Mouse (Mus musculus) right cerebral cortex, postnatal 25 days (tissue): Measurements from ENCODE around the gene Opn3.

ENCODE experiments used
- DNase-seq: peaks from one replicate; pipeline ENCODE4 v3.0.0; 2022

Gene Opn3

DNA sequence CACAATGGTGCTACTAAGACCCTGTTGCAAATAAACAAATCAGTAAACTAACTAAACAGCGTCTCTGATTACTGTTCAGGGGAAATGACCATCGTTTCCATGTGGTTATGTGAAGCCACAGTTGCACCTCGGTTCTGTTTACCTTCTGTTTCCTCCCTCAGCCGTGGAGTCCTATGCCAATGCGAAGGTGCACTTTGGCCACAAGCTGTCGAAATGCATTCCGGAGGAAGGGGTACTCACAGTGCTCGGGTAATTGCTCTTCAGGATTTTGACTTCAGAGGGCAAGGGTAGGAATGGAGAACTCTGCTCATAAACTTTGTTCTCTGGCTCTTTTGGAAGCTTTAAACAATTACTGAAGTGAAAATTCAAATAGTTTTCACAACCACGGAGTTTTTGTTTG lies 45.6 kb downstream of the Opn3 start:
- no peak for DNase-seq

DNA sequence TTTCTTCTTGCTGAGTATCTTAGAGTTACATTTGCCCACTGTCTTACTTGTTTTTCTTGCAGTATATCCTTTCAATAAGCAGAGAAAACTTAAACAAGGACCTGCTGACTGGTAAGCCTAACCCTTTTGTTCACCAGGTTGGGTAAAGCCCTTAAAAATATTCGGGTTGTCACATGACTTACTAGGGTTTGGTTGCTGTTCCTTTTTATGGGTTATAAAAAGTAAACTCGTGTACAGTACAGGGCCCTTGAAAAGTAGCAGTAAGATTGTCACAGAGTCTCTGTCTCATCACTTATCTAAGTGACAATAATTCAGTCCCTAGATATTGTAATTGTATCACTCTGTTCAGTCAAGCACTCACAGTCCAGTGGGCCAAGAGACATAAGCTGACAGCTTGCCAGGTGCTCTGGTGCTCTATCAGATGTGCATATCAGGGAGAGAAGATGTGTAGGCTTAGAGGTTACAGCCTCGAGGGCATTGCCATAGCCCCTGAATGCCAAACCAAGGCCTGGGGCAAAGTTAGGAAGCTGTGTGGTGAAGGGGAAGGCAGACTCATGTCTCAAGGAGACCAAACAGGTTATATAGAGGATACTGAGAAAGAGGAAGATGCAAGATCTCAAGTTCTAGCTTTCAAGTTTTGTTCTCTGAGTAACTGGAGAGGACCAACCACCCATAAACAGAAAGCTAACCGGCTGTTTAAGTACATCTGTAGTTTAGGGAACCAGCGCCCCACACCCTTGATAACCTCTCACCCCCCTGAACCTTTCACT lies 48.9 kb downstream of the Opn3 start:
- no peak for DNase-seq

DNA sequence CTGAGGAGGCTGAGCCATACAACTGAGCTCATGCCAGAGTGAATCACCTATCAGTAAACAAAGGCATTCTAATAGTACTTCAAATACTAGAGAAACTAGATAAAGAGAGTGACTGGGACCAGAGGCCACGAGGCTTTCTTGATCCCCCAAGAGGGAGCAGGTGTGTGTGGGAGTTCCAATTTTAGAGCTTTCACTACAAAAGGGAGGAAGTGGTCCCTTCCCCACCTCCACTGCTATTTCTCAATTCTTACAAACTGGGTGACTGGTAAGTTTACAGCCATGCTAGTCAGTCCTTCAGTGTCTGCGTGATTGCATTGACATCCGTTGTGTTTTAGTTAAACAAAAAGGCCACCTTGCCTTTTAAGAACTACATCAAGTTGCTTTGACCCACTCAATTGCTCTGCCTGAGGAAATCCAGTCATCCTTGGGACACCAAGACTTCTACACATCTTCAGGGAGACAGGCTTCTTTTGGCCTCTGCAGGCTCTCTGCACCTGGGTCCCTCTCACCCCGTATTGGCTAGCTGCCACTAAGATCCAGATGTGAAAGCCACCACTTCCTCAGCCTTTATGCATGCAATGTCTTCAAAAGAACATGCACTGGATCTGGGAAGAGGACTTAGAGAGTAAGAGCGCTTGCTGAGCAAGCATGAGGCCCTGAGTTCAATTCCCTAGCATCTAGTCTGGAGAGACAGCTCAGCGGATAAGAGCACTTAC lies 52.0 kb downstream of the Opn3 start:
- no peak for DNase-seq

DNA sequence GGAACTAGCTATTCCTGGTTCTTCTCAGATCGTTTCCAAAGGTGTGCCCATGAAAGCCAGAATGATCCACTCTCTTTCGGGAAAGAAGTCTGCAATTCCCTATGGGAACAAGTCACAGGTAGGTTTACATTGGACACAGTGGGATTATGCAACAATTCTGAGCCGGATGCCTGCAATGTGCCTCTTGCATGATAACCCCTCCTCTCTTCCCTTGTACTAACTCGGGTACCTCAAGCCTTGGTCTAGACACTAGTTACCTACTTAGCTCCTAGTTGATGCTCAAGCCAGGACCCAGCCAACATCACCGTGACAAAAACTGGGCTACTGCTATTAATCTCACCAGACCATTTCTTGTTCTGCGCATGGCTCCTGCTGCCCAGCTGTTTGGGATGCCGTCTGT lies 53.5 kb downstream of the Opn3 start:
- no peak for DNase-seq

DNA sequence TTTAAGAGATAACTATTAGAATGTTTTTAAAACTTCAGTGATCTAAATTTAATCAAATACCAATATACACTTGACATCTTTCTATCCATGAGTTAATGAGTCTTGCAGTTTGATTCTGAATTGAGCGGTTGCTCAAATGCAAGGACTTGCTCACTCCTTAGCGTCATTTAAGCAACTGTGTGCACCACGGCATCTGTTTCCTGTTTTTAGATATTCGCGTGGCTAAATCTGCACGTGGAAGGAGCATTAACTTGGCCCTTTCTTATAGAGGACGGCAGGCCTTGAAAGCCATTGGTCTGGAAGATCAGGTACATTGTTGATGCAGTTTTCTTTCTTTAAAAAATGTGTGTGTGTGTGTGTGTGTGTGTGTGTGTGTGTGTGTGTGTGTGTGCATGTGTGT lies 54.9 kb downstream of the Opn3 start:
- no peak for DNase-seq

DNA sequence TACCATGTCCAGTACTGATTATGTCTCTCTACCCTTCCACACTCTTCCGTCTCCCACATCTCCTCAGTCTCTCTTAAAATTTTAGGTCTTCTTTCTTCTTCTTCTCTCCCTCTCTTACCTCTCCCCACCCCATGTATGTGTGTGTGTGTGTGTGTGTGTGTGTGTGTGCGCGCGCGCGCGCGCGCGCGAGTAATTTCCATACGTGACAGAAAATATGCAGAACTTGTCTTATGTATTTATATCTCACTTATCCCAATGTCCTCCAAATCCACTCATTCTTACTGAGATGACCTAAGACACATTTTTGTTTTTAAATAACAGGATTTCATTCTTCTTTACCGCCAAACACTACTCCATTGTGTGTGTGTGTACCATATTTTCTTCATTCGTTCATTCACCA lies 60.1 kb downstream of the Opn3 start:
- no peak for DNase-seq

DNA sequence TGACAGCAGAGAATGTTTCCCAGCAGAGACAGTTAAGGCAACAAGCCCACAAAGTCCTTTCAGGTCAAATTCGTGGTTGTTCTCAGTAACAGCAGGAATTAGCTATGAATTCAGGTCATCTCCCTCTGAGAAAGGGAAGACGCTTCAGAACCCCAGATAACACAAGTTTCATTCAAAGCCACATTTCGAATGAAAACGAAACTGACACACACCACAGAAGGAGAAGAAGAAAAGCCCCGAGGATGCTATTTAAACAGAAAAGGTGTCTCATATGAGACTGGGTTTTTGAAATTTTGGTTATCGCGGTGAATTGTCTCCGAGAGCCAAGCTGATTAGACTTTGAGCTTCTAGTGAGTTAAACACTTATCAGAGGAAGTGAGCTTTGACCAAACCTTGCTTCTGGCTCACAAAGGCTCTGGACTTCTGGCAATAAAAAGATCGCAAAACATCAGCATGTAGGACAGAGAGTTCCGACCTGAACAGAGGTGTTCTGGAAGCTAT lies 60.8 kb downstream of the Opn3 start:
- no peak for DNase-seq

DNA sequence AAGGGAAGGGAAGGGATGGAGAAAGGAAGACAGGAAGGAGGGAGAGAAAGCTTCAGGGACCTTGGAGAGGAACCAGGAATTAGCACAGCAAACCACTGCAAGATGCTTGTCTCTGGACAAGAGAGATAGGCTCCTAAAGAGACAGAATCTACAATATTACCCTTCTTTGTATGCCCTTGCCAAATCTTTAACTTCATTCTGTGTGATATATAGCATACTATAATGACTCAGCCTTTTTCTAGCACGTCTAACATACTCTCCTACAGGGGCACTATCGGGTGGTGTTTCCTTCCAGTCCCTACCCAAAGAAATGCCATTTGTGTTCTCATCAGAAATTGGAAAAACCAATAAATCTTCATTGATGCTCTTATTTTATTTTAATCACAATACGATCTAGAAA lies 61.5 kb downstream of the Opn3 start:
- no peak for DNase-seq

DNA sequence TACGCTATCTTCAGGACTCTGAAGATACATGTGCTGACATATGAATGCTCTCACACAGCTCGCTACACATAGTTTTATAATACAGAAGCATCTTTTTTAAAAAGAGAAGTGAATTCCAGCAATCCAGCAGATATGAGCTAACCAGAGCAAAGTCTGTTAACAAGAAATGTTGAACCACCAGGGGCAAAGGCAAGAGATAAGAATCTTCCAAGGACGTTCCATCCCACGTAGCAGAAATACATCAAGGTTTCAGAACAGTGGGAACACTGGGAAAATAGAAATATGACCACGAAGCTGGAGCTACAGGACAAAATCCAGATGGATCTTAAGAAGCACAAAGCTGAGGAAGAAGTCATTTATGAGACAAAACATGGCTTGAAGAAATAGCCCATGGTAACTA lies 62.2 kb downstream of the Opn3 start:
- no peak for DNase-seq

DNA sequence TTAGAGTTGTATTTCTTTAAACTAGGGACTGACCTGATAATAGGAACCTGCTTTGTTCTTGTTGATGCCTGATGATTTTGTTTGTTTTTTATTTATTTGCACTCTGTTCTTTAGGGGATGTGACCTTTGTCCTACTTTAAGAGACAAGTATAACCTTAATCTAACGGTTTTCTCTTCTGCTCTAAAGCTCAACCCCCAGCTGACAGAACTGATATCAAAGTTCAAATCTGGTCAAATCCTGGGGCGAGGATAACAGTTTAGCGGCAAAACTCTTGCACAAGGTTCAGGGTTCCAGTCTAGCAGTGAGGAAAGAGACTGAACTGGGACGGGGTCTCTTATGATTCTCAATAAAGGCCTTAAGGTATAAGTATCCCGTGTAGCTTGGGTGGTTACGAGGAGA lies 63.3 kb downstream of the Opn3 start:
- DNase-seq: no peak

DNA sequence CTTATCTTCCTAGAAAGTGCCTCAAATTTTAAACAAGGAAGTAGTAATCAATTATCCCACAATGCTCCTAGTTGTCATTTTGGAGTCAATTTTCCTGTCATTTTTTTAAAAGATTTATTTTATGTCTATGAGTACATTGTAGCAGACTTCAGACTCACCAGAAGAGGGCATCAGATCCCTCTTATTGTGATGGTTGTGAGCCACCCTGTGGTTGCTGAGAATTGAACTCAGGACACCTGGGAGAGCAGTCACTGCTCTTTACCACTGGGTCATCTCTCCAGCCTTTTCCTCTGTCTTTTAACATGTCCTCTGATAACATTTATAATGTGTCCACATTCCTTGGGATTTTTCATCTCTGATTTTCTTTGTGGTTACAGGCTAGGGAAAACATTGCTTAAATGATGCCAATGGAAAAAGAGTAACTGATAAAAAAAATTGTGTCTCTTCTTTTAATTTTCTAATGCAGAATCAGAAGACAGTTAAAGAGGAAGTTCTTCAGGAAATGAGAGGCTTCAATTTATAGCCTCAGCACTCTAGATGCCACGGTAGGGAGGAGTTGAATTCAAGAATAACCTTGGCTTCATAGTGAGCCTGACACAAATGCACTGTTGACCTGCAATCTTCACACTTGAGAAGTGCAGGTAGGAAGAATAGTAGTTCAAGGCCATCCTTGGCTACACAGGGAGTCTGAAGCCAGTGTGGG lies 66.4 kb downstream of the Opn3 start:
- no peak for DNase-seq

DNA sequence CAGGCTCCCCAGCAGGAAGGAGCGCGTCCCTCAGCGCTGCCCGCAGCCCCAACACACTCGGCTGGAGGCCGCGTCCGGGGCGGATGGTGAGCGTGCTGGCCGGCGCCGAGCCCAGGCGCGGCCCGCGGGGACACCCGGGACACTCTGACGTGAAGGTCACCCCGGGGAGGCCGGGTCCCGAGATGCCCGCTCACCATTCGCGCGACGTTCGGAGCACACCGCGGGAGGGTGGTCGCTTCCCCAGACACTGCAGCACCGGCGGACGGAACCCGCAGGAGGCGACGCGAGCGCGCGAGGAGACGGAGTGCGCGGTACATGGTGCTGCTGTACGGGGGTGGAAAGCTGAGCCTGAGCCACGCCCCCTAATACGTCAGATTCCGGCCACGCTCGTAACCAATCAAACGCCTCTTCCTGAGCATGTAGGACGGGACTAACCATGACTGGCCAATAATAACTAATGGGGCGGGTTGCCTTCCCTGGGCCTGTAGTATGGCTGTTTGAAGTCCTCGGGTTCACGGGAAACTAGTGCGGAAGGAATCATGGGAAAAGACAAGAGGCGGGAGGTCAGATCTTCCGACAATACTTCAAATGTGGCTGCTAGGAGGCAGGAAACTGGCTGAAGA lies 67.2 kb downstream of the Opn3 start, which contains the start of gene Fh1:
Gene Fh1, minus strand, starts transcription at position 379 of the 623 bp plus-strand sequence.
- peak; percentile 96 for DNase-seq

DNA sequence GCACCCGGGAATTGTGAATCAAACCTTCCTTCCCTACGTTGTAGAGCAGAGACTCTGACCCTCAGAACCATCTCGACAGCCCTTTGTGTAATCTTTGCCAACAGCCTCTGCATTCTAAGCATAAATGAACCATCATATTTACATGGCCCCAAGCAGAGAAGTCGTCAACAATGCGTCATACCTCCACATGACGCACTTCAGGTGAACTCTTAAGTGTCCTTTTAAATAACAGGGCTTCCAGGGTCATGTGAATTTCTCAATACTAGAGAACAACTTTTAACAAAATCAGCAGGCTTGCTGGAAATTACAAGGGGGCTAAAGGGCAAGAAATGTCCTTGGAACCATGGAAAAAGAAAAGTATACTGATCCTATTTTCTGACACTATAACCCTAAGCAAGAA lies 68.9 kb downstream of the Opn3 start:
- DNase-seq: no peak

DNA sequence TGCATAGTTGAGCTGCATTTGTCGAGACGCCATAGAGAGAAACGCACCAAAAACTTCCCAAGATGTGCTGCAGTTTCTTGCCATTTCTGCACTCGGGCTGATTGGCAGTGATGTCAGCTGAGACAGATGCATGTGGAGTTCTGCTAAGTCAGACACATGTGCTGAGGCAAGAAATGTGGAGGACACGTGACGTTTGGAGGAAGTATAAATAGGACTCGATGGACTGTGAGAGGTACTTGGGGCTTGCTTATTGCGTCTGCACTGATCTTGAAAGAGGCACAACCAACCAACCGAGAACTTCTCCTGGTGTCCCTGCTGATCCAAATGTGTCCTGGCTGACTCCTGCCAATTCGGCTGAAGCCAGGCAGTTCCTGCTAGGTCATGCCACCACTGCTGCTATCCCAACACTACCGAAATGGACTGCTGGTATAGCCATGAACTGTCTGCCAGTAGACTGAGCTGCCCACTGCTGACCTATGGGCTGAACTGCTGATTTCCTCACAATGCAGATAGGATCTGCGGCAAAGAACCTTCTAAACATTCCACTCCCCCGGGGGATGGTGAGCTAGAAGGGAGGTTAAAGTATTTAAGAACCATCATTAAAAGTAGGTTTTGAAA lies 72.7 kb downstream of the Opn3 start, which contains the start of gene Kmo:
Gene Kmo, plus strand, starts transcription at position 568 of the 618 bp plus-strand sequence.
- DNase-seq: no peak

DNA sequence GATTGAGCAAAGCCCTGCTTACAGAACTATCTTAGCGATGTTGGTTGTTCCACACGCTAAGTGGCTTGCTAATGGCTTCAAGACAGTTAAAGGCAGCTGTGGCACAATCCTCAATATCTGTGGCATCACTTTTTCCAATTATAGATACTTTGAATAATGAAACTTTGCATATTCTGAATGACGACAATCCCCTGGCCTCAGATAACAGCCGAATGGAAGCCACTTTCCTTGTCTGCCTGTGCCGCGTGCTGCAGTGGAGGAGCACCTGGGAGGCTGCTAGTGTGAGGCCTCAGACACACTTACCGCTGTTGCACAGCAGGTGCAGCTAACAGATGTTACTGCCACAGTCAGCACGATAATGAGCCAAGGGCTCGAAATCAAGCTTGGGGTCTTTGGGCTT lies 77.6 kb downstream of the Opn3 start:
- no peak for DNase-seq
